Mouse (Mus musculus): ENCODE data around the gene Treml2.
A peak's percentile ranks its signal among the peaks of the same experiment; 100 is the strongest.
"Not testable (repeated sequence)": the region's sequence is repeated elsewhere in the genome, so short reads cannot be mapped to it uniquely, and the experiment has no call there.

Treml2 gene

DNA sequence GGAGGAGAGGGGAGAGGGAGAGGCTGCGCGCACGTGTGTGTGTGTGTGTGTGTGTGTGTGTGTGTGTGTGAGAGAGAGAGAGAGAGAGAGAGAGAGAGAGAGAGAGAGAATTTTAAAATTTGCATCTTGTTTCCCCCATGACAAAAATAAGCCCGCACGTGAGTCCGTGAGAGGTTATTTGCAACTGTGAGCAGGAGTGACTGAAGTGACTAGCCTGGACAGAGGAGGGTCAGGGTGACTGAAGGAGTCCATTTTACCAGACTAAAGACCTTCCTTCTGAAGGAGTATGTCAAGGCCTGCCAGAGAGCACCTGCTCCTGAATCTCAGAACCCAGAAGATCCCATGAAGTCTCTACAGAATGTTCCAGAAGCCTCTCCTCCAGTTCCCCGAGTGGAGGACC, 458 bp downstream of the Treml2 start:
- peak; percentile 44 to 48 for DNase-seq

DNA sequence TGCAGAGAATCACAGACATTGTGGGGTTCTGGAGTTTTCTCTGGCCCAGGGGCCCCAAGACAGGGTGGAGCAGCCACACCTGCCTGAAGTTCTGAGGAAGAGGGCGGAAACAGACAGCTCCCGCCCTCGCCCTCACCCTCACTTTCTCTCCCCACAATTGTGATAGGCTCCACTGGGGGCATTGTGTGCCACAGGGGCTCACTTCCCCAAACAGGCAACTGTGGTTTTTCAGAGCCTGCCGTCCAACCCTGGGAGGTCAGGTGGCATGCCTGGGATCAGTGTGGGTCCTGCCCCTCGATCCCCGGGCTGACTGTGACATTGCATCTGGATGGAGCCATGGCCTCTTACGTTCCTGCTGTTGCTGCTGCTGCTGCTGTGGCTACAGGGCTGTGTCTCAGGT, 901 bp downstream of the Treml2 start:
- DNase-seq = peak; percentile 70 to 77

DNA sequence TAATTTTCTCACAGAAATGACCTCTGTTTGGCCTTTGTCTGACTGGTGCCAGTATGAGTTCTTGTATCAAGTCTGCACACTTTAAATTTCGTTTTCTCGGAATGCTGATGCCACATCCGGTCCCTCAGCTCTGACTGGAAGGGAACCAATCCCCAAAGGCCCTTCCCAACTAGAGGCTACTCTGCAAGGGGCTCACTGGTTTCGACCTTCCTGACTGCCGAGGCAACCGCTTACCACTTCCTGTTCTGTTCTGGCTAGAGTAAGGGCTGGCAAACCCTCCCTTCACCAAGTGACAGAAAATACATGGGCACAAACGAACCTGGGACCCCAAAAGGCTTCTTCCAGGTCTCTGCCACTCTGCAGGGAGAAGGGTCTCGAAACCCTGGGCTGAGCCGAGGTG, 1.6 kb downstream of the Treml2 start:
- peak; percentile 49 to 53 for DNase-seq

GRCm38 (mm10) chr17:48301792-48302191, 2.5 kb downstream of the Treml2 start:
- no peak for DNase-seq

DNA sequence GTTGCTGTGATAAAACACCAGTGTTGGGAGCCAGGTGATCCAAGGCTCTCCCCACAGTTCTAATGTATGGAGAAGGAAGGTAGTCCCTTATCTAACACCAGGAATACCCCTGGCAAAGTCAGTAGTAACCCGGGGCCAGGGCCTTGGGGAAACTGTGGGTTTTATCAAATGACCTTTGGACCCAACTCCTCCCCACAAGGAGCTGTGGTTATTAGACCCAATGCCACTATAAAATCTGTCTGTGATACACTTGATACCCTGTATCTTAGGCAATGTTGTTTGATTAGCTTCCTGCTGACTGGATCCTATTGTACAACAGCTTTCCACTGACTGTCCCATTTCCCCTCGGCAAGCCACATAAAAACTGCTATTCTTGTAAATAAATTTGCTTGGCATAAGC, 12.8 kb downstream of the Treml2 start:
- no peak for DNase-seq

GRCm38 (mm10) chr17:48315905-48316579, 16.7 kb downstream of the Treml2 start, which contains the start of gene B430306N03Rik:
TSS of gene B430306N03Rik (plus strand) at chr17:48316141.
- peak; percentile 16 to 39 for DNase-seq

DNA sequence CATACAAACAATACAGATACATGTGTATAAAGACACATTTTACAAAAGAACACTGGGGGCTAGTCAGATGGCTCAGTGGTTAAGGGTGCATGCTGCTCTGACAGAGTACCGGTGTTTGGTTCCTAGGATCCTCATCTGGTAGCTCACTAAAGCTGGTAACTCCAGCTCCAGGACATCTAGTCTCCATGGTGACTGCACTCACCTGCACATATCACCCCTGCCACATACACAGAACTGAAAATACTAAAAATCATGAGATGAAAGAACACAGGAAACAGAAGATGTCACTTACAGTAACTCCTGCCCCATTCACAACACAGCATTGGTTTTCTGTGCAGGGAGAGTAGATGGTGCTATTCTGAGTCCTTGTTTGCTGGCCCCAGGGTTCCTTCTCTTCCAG, 19.4 kb downstream of the Treml2 start:
- no peak for DNase-seq

- no peak for DNase-seq
Observed at GRCm38 (mm10) chr17:48321279-48321678, 22.0 kb downstream of the Treml2 start.

GRCm38 (mm10) chr17:48323236-48323635, 23.9 kb downstream of the Treml2 start:
- no peak for DNase-seq

- no peak for DNase-seq
Observed at GRCm38 (mm10) chr17:48324258-48324657, 25.0 kb downstream of the Treml2 start.

DNA sequence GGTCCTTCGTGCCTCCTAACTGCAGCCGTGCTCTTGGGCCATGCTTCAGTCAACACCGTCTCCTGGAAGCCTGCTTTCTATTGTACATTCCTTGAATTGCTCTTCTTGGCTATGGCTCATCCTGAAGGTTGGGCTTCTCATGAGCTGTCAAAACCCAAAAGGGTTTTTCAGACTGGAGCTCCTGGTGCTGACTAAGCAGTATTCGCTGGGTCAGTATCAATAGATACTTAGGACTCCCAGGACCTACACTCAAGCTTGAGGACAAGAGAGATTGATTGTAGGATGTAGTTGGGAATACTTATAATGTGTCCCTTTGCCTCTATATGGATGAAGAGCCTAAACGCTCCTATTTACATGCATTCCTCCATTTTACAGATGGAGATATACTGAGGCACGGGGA, 25.8 kb downstream of the Treml2 start:
- DNase-seq = no peak

DNA sequence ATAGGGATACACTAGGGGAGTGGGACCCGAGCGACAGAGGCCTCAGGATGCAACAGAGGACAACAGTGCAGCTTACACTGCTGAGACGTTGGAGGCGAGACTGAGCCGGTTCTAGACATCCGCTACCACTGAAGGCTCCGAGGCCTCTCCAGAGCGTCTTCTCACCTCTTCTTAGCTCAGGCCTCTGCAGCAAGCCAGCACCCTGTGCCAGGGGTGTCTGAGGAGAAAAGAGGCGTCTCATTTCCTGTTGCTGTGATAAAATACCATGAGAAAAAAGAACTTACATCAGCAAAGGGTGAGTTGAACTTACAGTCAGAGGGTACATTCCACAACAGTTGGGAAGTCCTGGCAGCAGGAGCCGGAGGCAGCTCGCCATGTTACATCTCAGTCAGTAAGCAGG, 26.3 kb downstream of the Treml2 start:
- DNase-seq = no peak

DNA sequence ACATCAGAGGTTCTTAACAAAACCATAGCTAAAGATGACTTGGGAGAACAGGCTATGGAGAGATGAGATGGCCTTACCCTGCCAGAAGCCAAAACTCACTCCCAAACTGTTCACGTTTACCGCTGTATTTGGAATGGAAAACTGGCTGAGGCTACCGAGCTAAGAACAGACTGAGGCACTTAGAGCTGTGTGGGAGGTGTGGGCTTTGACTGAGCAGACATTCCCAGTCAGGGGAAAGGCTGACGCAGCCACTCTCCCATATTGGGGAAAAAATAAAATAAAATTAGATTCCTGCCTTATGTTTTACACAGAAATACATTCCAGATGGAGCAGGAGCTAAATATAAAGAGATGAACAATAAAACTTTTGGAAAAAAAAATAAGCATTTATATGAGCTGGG, 27.4 kb downstream of the Treml2 start:
- DNase-seq = no peak

DNA sequence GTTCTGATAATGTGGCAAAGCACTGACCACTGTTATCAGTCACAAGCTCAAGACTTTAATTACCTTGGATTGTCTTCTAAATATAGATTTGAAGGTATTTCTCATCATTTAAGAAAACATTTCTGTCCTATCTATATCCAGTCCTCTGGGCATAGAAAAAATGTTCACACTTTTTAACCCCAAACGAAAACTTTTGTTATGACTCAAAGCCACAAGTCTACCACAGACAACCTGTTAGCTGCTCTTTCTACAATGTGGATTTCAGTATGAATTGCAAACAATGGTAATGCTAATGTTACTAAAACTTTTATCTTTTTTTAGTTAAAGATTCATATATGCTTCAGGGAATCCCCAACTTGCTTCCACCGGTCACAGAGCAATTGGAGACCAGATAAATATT, 33.2 kb downstream of the Treml2 start:
- DNase-seq = no peak

- DNase-seq = no peak
Observed at GRCm38 (mm10) chr17:48334186-48334585, 34.9 kb downstream of the Treml2 start.

- peak; percentile 73 to 90 for DNase-seq
Observed at GRCm38 (mm10) chr17:48336857-48337256, 37.6 kb downstream of the Treml2 start.

- no peak for DNase-seq
Observed at GRCm38 (mm10) chr17:48340267-48340666, 41.0 kb downstream of the Treml2 start.

DNA sequence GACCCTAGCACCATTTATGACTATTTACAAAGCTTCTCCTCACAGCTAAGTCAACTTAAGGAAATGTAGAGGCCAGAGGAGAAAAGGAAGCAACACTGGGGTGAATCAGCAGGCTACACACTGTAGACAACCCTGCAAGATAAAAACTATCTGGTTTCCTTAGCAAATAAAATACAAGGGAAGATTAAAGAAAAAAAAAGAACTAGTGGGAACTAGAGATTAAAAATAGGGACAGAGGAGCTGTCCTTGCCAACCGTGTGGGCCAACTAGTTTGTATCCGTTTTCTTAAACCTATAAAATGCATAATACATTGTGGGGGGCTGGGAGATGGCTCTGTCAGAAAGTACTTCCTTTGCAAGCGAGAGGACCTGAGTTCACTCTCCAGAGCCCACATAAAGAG, 42.6 kb downstream of the Treml2 start:
- no peak for DNase-seq

DNA sequence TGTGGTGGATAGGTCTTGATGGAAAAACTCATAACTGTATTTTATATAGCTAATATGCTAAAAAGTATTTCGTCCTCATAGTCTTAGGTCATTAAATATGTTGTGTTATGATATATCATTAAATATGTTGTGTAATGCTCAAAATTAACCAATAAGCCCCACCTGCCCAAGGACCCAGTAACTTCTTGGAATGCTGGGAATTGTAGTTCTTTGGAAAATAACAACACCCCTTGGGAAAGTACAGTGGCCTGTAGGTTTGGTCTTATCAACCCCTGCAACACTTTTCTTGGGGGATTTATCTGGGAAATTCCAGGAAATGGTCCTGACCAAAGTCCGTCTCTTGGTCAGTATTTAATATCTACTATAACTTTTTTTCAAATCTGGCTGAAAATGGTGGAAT, 43.8 kb downstream of the Treml2 start:
- DNase-seq = no peak

- no peak for DNase-seq
Observed at GRCm38 (mm10) chr17:48345824-48346223, 46.5 kb downstream of the Treml2 start.

- DNase-seq = no peak
Observed at GRCm38 (mm10) chr17:48346231-48346630, 46.9 kb downstream of the Treml2 start, which contains the start of gene Trem2. TSS of gene Trem2 (plus strand) at chr17:48346401.

GRCm38 (mm10) chr17:48346834-48347233, 47.5 kb downstream of the Treml2 start:
- DNase-seq = no peak

- DNase-seq = no peak
Observed at GRCm38 (mm10) chr17:48347287-48347686, 48.0 kb downstream of the Treml2 start.

- no peak for DNase-seq
Observed at GRCm38 (mm10) chr17:48350681-48351193, 51.4 kb downstream of the Treml2 start.

DNA sequence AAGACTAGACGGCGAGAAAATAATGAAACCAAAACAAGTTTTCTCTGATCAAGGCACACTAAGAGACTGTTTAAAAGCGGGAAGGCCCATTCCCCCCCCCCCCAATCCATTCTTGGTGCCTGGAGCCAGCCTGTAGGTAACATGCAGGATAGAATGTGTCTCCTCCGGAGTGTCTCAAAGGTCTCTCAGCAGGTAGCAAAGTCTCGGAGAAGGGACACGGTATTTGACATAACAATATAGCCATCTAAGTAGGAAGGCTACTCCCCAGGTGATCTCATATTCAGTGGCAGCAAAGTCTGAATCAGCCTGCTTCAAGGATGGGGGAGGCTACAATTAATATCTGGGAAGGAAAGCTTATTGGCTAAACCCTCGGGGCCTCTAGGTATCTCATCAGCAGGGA, 53.7 kb downstream of the Treml2 start:
- not testable (repeated sequence) for DNase-seq
